Mouse (Mus musculus) MEL (cell line): Measurements from ENCODE around the gene Heatr6. TPM values are rescaled to one million over a fixed set of nuclear protein-coding genes. Genes with fewer than 3 reads are reported as not detected.

ENCODE experiments used
- DNase-seq: peaks from one replicate; pipeline ENCODE4 v3.0.0; 2011; ENCODE audit warnings: low read depth, low spot score
- H3K27ac ChIP-seq: 2 replicates; pipeline ENCODE4 v1.5.1; 2012; ENCODE audit warnings: low read depth, mild to moderate bottlenecking, control low read depth, low read length, moderate library complexity; ENCODE audit not compliant: control insufficient read depth
- H3K27me3 ChIP-seq, 2 experiments: fragments of 150-350 bp in 1 of 2; sonication (generic) in 1 of 2; 2 replicates each; pipeline ENCODE4 v1.6.1; 2012; ENCODE audit warnings: low read length in 2 of 2, mild to moderate bottlenecking in 2 of 2, improper control_type of control experiment in 1 of 2, moderate library complexity in 1 of 2; ENCODE audit not compliant: insufficient read depth in 2 of 2, control insufficient read depth in 1 of 2
- H3K36me3 ChIP-seq, 2 experiments: 2 replicates each; pipeline ENCODE4 v1.6.1; 2012 to 2014; ENCODE audit warnings: low read length in 2 of 2, improper control_type of control experiment in 1 of 2, inconsistent platforms in 1 of 2, mild to moderate bottlenecking in 1 of 2; ENCODE audit not compliant: insufficient read depth in 2 of 2, control insufficient read depth in 1 of 2
- H3K4me1 ChIP-seq, 2 experiments: fragments of 150-350 bp in 1 of 2; sonication (generic) in 1 of 2; 2 replicates each; pipeline ENCODE4 v1.6.1; 2012; ENCODE audit warnings: low read length in 2 of 2, improper control_type of control experiment in 1 of 2, mild to moderate bottlenecking in 1 of 2; ENCODE audit not compliant: insufficient read depth in 2 of 2, control insufficient read depth in 1 of 2
- H3K4me3 ChIP-seq, 2 experiments: fragments of 150-350 bp in 1 of 2; sonication (generic) in 1 of 2; 2 replicates each; pipeline ENCODE4 v1.5.1; 2012; ENCODE audit warnings: low read depth in 2 of 2, low read length in 2 of 2, mild to moderate bottlenecking in 2 of 2, moderate library complexity in 2 of 2, control low read depth in 1 of 2, improper control_type of control experiment in 1 of 2; ENCODE audit not compliant: control insufficient read depth in 1 of 2, insufficient read depth in 1 of 2
- H3K79me2 ChIP-seq: 2 replicates; pipeline ENCODE4 v1.6.1; 2012; ENCODE audit warnings: mild to moderate bottlenecking, low read length, moderate library complexity; ENCODE audit not compliant: control insufficient read depth, poor library complexity, insufficient read depth
- H3K9ac ChIP-seq: 2 replicates; pipeline ENCODE4 v1.6.1; 2012; ENCODE audit warnings: low read depth, mild to moderate bottlenecking, control low read depth, low read length, moderate library complexity; ENCODE audit not compliant: control insufficient read depth, poor library complexity, severe bottlenecking
- H3K9me3 ChIP-seq: fragments of 150-350 bp; sonication (generic); replicated peaks from 2 replicates; pipeline ENCODE4 v1.6.1; 2012; ENCODE audit warnings: mild to moderate bottlenecking, low read length, improper control_type of control experiment, moderate library complexity; ENCODE audit not compliant: insufficient read depth
- BHLHE40 ChIP-seq: IDR thresholded peaks from 2 replicates; pipeline ENCODE4 v1.6.1; 2012; ENCODE audit warnings: low read depth, mild to moderate bottlenecking, inconsistent platforms, low read length, improper control_type of control experiment, borderline replicate concordance
- CTCF ChIP-seq, 3 experiments: IDR thresholded peaks in 2 of 3; conservative IDR thresholded peaks in 1 of 3; 2 replicates each; pipeline ENCODE4 v1.5.1; 2011 to 2012; ENCODE audit warnings: low read length in 3 of 3, low read depth in 2 of 3, mild to moderate bottlenecking in 2 of 3, improper control_type of control experiment in 1 of 3, inconsistent platforms in 1 of 3, mixed read lengths in 1 of 3, moderate library complexity in 1 of 3; ENCODE audit not compliant: control insufficient read depth in 1 of 3, insufficient read depth in 1 of 3, poor library complexity in 1 of 3, severe bottlenecking in 1 of 3
- E2F4 ChIP-seq: IDR thresholded peaks from 2 replicates; pipeline ENCODE4 v1.6.1; 2011; ENCODE audit warnings: low read depth, low read length, improper control_type of control experiment, borderline replicate concordance
- ELF1 ChIP-seq: IDR thresholded peaks from 2 replicates; pipeline ENCODE4 v1.6.1; 2014; ENCODE audit warnings: low read depth, mild to moderate bottlenecking, inconsistent platforms, low read length, improper control_type of control experiment, moderate library complexity
- ETS1 ChIP-seq: IDR thresholded peaks from 2 replicates; pipeline ENCODE4 v1.6.1; 2012; ENCODE audit warnings: low read depth, mild to moderate bottlenecking, inconsistent platforms, low read length, improper control_type of control experiment, moderate library complexity
- GABPA ChIP-seq: IDR thresholded peaks from 2 replicates; pipeline ENCODE4 v1.6.1; 2012; ENCODE audit warnings: low read depth, mild to moderate bottlenecking, inconsistent platforms, low read length, improper control_type of control experiment, moderate library complexity
- GATA1 ChIP-seq: IDR thresholded peaks from 2 replicates; pipeline ENCODE4 v1.6.1; 2011; ENCODE audit warnings: low read depth, low read length, improper control_type of control experiment
- HCFC1 ChIP-seq: IDR thresholded peaks from 2 replicates; pipeline ENCODE4 v1.6.1; 2012; ENCODE audit warnings: low read depth, mild to moderate bottlenecking, inconsistent platforms, low read length, improper control_type of control experiment, moderate library complexity
- MAFK ChIP-seq: IDR thresholded peaks from 2 replicates; pipeline ENCODE4 v1.6.1; 2011; ENCODE audit warnings: low read depth, mild to moderate bottlenecking, low read length, improper control_type of control experiment, borderline replicate concordance
- MAX ChIP-seq: IDR thresholded peaks from 2 replicates; pipeline ENCODE4 v1.6.1; 2011; ENCODE audit warnings: low read length, improper control_type of control experiment
- MEF2A ChIP-seq: IDR thresholded peaks from 2 replicates; pipeline ENCODE4 v1.6.1; 2014; ENCODE audit warnings: low read depth, mild to moderate bottlenecking, inconsistent platforms, low read length, improper control_type of control experiment; ENCODE audit not compliant: poor library complexity, insufficient replicate concordance, severe bottlenecking; ENCODE audit errors: extremely low read depth
- MYB ChIP-seq: IDR thresholded peaks from 2 replicates; pipeline ENCODE4 v1.6.1; 2011; ENCODE audit warnings: mild to moderate bottlenecking, low read depth, low read length, improper control_type of control experiment
- MYC ChIP-seq: IDR thresholded peaks from 2 replicates; pipeline ENCODE4 v1.6.1; 2011; ENCODE audit warnings: low read depth, mild to moderate bottlenecking, low read length, improper control_type of control experiment, moderate library complexity
- NRF1 ChIP-seq: IDR thresholded peaks from 2 replicates; pipeline ENCODE4 v1.6.1; 2014; ENCODE audit warnings: low read depth, mild to moderate bottlenecking, inconsistent platforms, low read length, improper control_type of control experiment, moderate library complexity; ENCODE audit not compliant: poor library complexity, insufficient read depth, severe bottlenecking
- POLR2AphosphoS2 ChIP-seq: IDR thresholded peaks from 2 replicates; pipeline ENCODE4 v1.6.1; 2011; ENCODE audit warnings: low read length, improper control_type of control experiment
- POLR2AphosphoS5 ChIP-seq: IDR thresholded peaks from 2 replicates; pipeline ENCODE4 v1.6.1; 2012; ENCODE audit warnings: low read depth, borderline replicate concordance, mild to moderate bottlenecking, inconsistent platforms, low read length, moderate library complexity, mixed read lengths
- TAL1 ChIP-seq: IDR thresholded peaks from 2 replicates; pipeline ENCODE4 v1.6.1; 2012; ENCODE audit warnings: mild to moderate bottlenecking, inconsistent platforms, low read length, moderate library complexity, mixed read lengths
- TBP ChIP-seq: IDR thresholded peaks from 2 replicates; pipeline ENCODE4 v1.8.0; 2011; ENCODE audit warnings: low read depth, low read length, improper control_type of control experiment
- USF1 ChIP-seq: IDR thresholded peaks from 2 replicates; pipeline ENCODE4 v1.6.1; 2014; ENCODE audit warnings: low read depth, mild to moderate bottlenecking, inconsistent platforms, low read length, improper control_type of control experiment, moderate library complexity
- ZC3H11A ChIP-seq: IDR thresholded peaks from 2 replicates; pipeline ENCODE4 v1.6.1; 2012; ENCODE audit warnings: low read depth, mild to moderate bottlenecking, inconsistent platforms, low read length, improper control_type of control experiment
- ZMIZ1 ChIP-seq: IDR thresholded peaks from 2 replicates; pipeline ENCODE4 v1.6.1; 2012; ENCODE audit warnings: low read depth, mild to moderate bottlenecking, inconsistent platforms, low read length, improper control_type of control experiment, moderate library complexity
- polyA plus RNA-seq, 2 experiments: library from polyadenylated mRNA; stranded (reverse) in 1 of 2; unstranded in 1 of 2; fragments of >175 nt in 1 of 2; fragments of >200 nt in 1 of 2; gene quantifications; 2 replicates each; pipeline versions ENCODE4 v1.2.1 to v1.2.4; 2012; ENCODE audit warnings: low replicate concordance in 2 of 2, low read depth in 1 of 2; ENCODE audit not compliant: insufficient read length in 2 of 2, insufficient read depth in 1 of 2, missing spikeins in 1 of 2
- total RNA-seq: library from RNA; depleted of rRNA; stranded (reverse); fragments of 300-350 nt; gene quantifications from 2 replicates; pipeline ENCODE4 v1.2.3, GENCODE M21; 2012

Heatr6 gene
- total and polyA plus RNA-seq, 3 experiments, result 17.3 to 21.2 TPM; not detected in 1

GRCm38 (mm10) chr11:83796112-83796511 is 42.6 kb downstream of the Heatr6 start:
- Histone ChIP-seq H3K27ac (no peak overlapping the region), H3K27me3 (peaks cover 10 to 12% of the 10 kb centered on the region in 2 experiments), H3K36me3 (0 out of 4 replicates have a peak, but pooled peaks cover 0 to 2% of the 10 kb centered on the region in 2 experiments), H3K4me1 (0 out of 4 replicates have a peak, but pooled peaks cover 0 to 3% of the 10 kb centered on the region in 2 experiments), H3K9me3 (no peaks in the 10 kb centered on the region), H3K79me2 (no peaks in the 10 kb centered on the region), H3K4me3 (no peak overlapping the region), H3K9ac (no peak overlapping the region)
- DNase-seq, result peak; percentile 68
- no peak for TF ChIP-seq POLR2AphosphoS5
- TF ChIP-seq MEF2A, result no peak
- TF ChIP-seq ELF1, result no peak
- no peak for TF ChIP-seq BHLHE40
- TF ChIP-seq MYB, result no peak
- no peak for TF ChIP-seq ETS1
- TF ChIP-seq MAX, result no peak
- no peak for TF ChIP-seq NRF1
- no peak for TF ChIP-seq ZMIZ1
- TF ChIP-seq GABPA, result no peak
- no peak for TF ChIP-seq TBP

GRCm38 (mm10) chr11:83796980-83797608 is 43.6 kb downstream of the Heatr6 start:
- TF ChIP-seq GATA1, result no peak
- no peak for TF ChIP-seq POLR2AphosphoS5
- no peak for TF ChIP-seq HCFC1
- no peak for TF ChIP-seq CTCF (IDR thresholded peaks at IDR 0.05 in 2 of 3, conservative IDR thresholded peaks at IDR 0.05 in 1 of 3; ENCODE audit: control insufficient read depth in 1 of 3, insufficient read depth in 1 of 3, low read depth in 2 of 3, low read length in 3 of 3, poor library complexity in 1 of 3, severe bottlenecking in 1 of 3)
- no peak for TF ChIP-seq ZC3H11A
- no peak for TF ChIP-seq TBP
- no peak for TF ChIP-seq TAL1
- no peak for TF ChIP-seq MYC
- TF ChIP-seq USF1, result no peak
- TF ChIP-seq ETS1, result no peak
- no peak for TF ChIP-seq E2F4
- TF ChIP-seq POLR2AphosphoS2, result no peak
- TF ChIP-seq MAFK, result no peak
- TF ChIP-seq, all 39 proteins: peak for 0
- no peaks in the 10 kb centered on the region for H3K79me2 ChIP-seq
- H3K4me1 ChIP-seq, result 0 out of 4 replicates have a peak, but pooled peaks cover 0 to 3% of the 10 kb centered on the region in 2 experiments
- H3K27ac ChIP-seq, result no peak overlapping the region
- no peak overlapping the region for H3K4me3 ChIP-seq
- no peak overlapping the region for H3K9ac ChIP-seq
- peaks cover 7 to 12% of the 10 kb centered on the region in 2 experiments for H3K27me3 ChIP-seq
- H3K9me3 ChIP-seq, result no peaks in the 10 kb centered on the region
- no peak for DNase-seq
- 0 out of 4 replicates have a peak, but pooled peaks cover 0 to 2% of the 10 kb centered on the region in 2 experiments for H3K36me3 ChIP-seq
